Mouse (Mus musculus) lung, postnatal 10 days (tissue): Measurements from ENCODE around the gene Arl4a.
A peak's percentile ranks its signal among the peaks of the same experiment; 100 is the strongest.

Experiments
- DNase-seq: peaks from one replicate; pipeline ENCODE4 v3.0.0; 2021

Gene Arl4a

DNA sequence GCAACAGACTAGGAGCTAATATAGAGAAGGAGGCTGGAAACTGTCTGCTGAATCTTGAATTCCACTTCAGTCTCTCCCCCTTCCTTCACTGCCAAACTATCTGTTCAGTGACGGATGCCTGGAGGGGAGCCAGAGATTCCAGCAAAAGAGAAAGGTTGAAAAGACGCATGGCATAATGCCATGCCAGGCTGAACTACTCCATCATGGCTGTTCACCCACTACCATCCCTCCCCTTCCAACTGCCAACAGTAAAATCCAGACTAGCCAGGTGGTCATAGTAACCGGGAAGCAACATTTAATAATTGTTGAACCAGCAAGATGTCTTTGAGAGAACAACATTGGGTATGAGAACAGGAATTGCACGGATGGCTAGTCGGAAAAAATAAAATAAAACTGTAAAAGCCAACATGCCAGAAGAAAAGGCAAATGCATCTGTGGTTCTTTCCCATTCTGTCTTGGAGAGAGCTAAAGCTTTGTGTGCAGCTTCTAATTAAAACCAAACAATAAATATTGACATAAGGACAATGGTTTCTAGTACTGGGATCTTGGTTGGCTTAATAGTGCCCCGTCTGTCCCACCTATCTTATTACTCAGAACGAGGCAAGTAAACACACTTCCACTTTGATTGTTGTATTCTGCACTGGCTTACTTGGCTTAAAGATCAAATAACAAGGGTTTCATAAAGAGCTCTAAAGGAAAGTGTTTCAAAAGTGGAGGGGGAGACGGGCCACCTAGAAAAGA lies 79.7 kb downstream of the Arl4a start:
- peak; percentile 36 for DNase-seq

DNA sequence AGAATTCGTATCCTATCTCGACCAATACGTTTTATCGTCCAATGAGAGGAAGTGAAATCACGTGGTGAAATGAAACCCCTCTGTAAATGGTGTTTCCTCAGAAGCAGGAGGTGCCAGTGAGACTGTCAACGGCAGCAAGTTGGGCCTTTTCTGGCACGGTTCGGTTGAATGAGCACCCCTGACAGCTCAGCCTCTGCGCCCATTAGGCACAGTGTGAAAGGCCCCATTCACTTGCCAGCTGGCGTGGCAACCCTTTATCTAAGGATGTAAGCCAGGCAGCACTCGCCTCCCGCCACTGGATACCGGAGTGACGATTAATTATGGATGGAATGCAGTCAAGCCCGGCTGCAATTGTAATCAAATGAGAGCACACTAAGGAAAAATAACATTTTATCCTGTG lies 81.4 kb downstream of the Arl4a start:
- DNase-seq = no peak
